Mouse (Mus musculus) kidney, adult 2 months (tissue): ENCODE measurements around the gene Xylt1.

ENCODE experiments used
- CTCF ChIP-seq: fragments of 200-500 bp; conservative IDR thresholded peaks from 2 replicates; pipeline ENCODE4 v1.5.1; 2011; ENCODE audit warnings: low read depth, mild to moderate bottlenecking, control low read depth, low read length, moderate library complexity, mixed read lengths; ENCODE audit not compliant: insufficient read depth, insufficient read length
- POLR2A ChIP-seq: fragments of 200-500 bp; IDR thresholded peaks from one replicate; pipeline ENCODE4 v1.6.1; 2011; ENCODE audit warnings: low read depth, low read length, control low read depth

- no peak for TF ChIP-seq CTCF
- TF ChIP-seq POLR2A = no peak
Observed at GRCm38 (mm10) chr7:117571713-117572112, 190.9 kb downstream of the Xylt1 start.
